Mouse (Mus musculus) kidney, embryonic 16.5 days (tissue): Measurements from ENCODE around the gene Cherp. TPM values are rescaled to one million over a fixed set of nuclear protein-coding genes. Genes with fewer than 3 reads are reported as not detected.

Experiments
- ATAC-seq: fragments of 200-750 bp; cut with Nextera tagmentation; 2 replicates; pipeline ENCODE4 v1.8.0; 2017; ENCODE audit warnings: moderate TSS enrichment; ENCODE audit not compliant: low FRiP score, low TSS enrichment
- H3K27ac ChIP-seq: fragments of 300-500 bp; sonication (generic); 2 replicates; pipeline ENCODE4 v1.5.1; 2014; ENCODE audit warnings: low read length
- H3K27me3 ChIP-seq: fragments of 300-500 bp; sonication (generic); 2 replicates; pipeline ENCODE4 v1.6.1; 2014; ENCODE audit warnings: low read length, control low read depth, mixed read lengths; ENCODE audit not compliant: insufficient read depth
- H3K36me3 ChIP-seq: fragments of 300-500 bp; sonication (generic); 2 replicates; pipeline ENCODE4 v1.6.1; 2014; ENCODE audit warnings: low read length, control low read depth, mixed read lengths; ENCODE audit not compliant: insufficient read depth
- H3K4me1 ChIP-seq: fragments of 300-500 bp; sonication (generic); 2 replicates; pipeline ENCODE4 v1.6.1; 2014; ENCODE audit warnings: low read length, control low read depth, mixed read lengths; ENCODE audit not compliant: insufficient read depth
- H3K4me2 ChIP-seq: fragments of 300-500 bp; sonication (generic); replicated peaks from 2 replicates; pipeline ENCODE4 v1.6.1; 2014; ENCODE audit warnings: low read depth, low read length
- H3K4me3 ChIP-seq: fragments of 300-500 bp; sonication (generic); 2 replicates; pipeline ENCODE4 v1.5.1; 2014; ENCODE audit warnings: mild to moderate bottlenecking, low read length
- H3K9ac ChIP-seq: fragments of 300-500 bp; sonication (generic); replicated peaks from 2 replicates; pipeline ENCODE4 v1.6.1; 2014; ENCODE audit warnings: low read length
- H3K9me3 ChIP-seq: fragments of 300-500 bp; sonication (generic); 2 replicates; pipeline ENCODE4 v1.6.1; 2016; ENCODE audit warnings: low read length, control low read depth
- whole genome bisulfite sequencing: fragments of 180-500 bp; shearing (Covaris S2); extraction: QIAGEN DNeasy Blood & Tissue Kit; methylation state at CpG from one replicate; pipeline ENCODE4 v1.1.7; 2014; 5-methylcytosine and 5-hydroxymethylcytosine counted together
- polyA plus RNA-seq: library from polyadenylated mRNA; unstranded; fragments of >200 nt; fragmentation: Nextera tagmentation; extraction: Ambion mirVana; gene quantifications from 2 replicates; pipeline ENCODE4 v1.2.1, GENCODE M21; 2015

Cherp gene
- polyA plus RNA-seq, 1 experiment from 2014 or later = 64.6 TPM

- H3K27me3 ChIP-seq = no peaks in the 10 kb centered on the region
- WGBS = 100% methylated on average over 2 of the region's 2 CpGs
- ATAC-seq = no peak
- peaks cover 60% of the 10 kb centered on the region for H3K36me3 ChIP-seq
- H3K9ac ChIP-seq = no peak overlapping the region
- peaks cover 6% of the 10 kb centered on the region for H3K9me3 ChIP-seq
- H3K27ac ChIP-seq = no peak overlapping the region
- H3K4me3 ChIP-seq = no peak overlapping the region
- no peak overlapping the region for H3K4me2 ChIP-seq
- H3K4me1 ChIP-seq = no peaks in the 10 kb centered on the region
These were observed 21.1 kb downstream of the Cherp start for GRCm38 (mm10) chr8:72453904-72454303.

GRCm38 (mm10) chr8:72451516-72451915 is 23.5 kb downstream of the Cherp start:
- H3K9me3 ChIP-seq = peaks cover 6% of the 10 kb centered on the region
- H3K4me1 ChIP-seq = no peaks in the 10 kb centered on the region
- ATAC-seq = no peak
- H3K4me2 ChIP-seq = no peak overlapping the region
- 74% methylated on average over 8 of the region's 8 CpGs for WGBS
- H3K9ac ChIP-seq = no peak overlapping the region
- H3K27ac ChIP-seq = no peak overlapping the region
- H3K36me3 ChIP-seq = peaks cover 58% of the 10 kb centered on the region
- no peaks in the 10 kb centered on the region for H3K27me3 ChIP-seq
- no peak overlapping the region for H3K4me3 ChIP-seq

GRCm38 (mm10) chr8:72445071-72445470 is 30.0 kb downstream of the Cherp start:
- Histone ChIP-seq H3K4me2 (no peak overlapping the region), H3K4me3 (no peak overlapping the region), H3K9ac (no peak overlapping the region), H3K9me3 (no peaks in the 10 kb centered on the region), H3K36me3 (peaks cover 21% of the 10 kb centered on the region), H3K27ac (no peak overlapping the region), H3K27me3 (no peaks in the 10 kb centered on the region), H3K4me1 (peaks cover 5% of the 10 kb centered on the region; the same call in 1 of the 2 replicates)
- ATAC-seq = no peak
- 86% methylated on average over 6 of the region's 6 CpGs for WGBS

GRCm38 (mm10) chr8:72443994-72444350 is 31.1 kb downstream of the Cherp start:
- Histone ChIP-seq H3K27ac (no peak overlapping the region), H3K4me3 (peak overlapping the region; percentile 52), H3K9me3 (no peaks in the 10 kb centered on the region), H3K9ac (peak overlapping the region; percentile 70), H3K4me1 (peaks cover 5% of the 10 kb centered on the region; the same call in 1 of the 2 replicates), H3K27me3 (no peaks in the 10 kb centered on the region), H3K36me3 (peaks cover 12% of the 10 kb centered on the region), H3K4me2 (peak overlapping the region; percentile 74)
- 41% methylated on average over 6 of the region's 6 CpGs for WGBS
- peak; percentile 55; the same call in 1 of the 2 replicates for ATAC-seq

GRCm38 (mm10) chr8:72443338-72443993 is 31.6 kb downstream of the Cherp start, which contains the start of the genes Calr3 and 1700030K09Rik:
Gene Calr3, minus strand, starts transcription at chr8:72443870.
Gene 1700030K09Rik, plus strand, starts transcription at chr8:72443880.
- Histone ChIP-seq H3K9me3 (no peaks in the 10 kb centered on the region), H3K27me3 (no peaks in the 10 kb centered on the region), H3K4me3 (peak within 1 kb of the TSS; percentile 52), H3K9ac (peak within 1 kb of the TSS; percentile 70), H3K36me3 (peaks cover 12% of the 10 kb centered on the region), H3K27ac (no peak within 1 kb of the TSS), H3K4me1 (peaks cover 5% of the 10 kb centered on the region; the same call in 1 of the 2 replicates), H3K4me2 (peak within 1 kb of the TSS; percentile 74)
- 5% methylated on average over 34 of the region's 34 CpGs for WGBS
- ATAC-seq = peak; percentile 99

- Histone ChIP-seq H3K27me3 (no peaks in the 10 kb centered on the region), H3K9me3 (no peaks in the 10 kb centered on the region), H3K4me2 (no peak overlapping the region), H3K4me1 (no peaks in the 10 kb centered on the region), H3K4me3 (no peak overlapping the region), H3K9ac (no peak overlapping the region), H3K27ac (no peak overlapping the region), H3K36me3 (no peaks in the 10 kb centered on the region)
- 77% methylated on average over 8 of the region's 8 CpGs for WGBS
- ATAC-seq = no peak
These were observed 36.6 kb downstream of the Cherp start for GRCm38 (mm10) chr8:72438248-72439015.

- Histone ChIP-seq H3K9me3 (no peaks in the 10 kb centered on the region), H3K4me2 (no peak overlapping the region), H3K4me1 (no peaks in the 10 kb centered on the region), H3K36me3 (no peaks in the 10 kb centered on the region), H3K27ac (no peak overlapping the region), H3K4me3 (no peak overlapping the region), H3K9ac (no peak overlapping the region), H3K27me3 (no peaks in the 10 kb centered on the region)
- no peak for ATAC-seq
- 13% methylated on average over 2 of the region's 2 CpGs for WGBS
These were observed 40.1 kb downstream of the Cherp start for GRCm38 (mm10) chr8:72434952-72435351.

GRCm38 (mm10) chr8:72429676-72430075 is 45.4 kb downstream of the Cherp start:
- H3K9me3 ChIP-seq = no peaks in the 10 kb centered on the region

GRCm38 (mm10) chr8:72422926-72423325 is 52.1 kb downstream of the Cherp start:
- peaks cover 29% of the 10 kb centered on the region for H3K4me1 ChIP-seq
- WGBS = 70% methylated on average over 1 of the region's 1 CpGs
- no peaks in the 10 kb centered on the region for H3K9me3 ChIP-seq
- no peak overlapping the region for H3K4me2 ChIP-seq
- no peak overlapping the region for H3K27ac ChIP-seq
- ATAC-seq = no peak
- H3K36me3 ChIP-seq = no peaks in the 10 kb centered on the region; the same call in 1 of the 2 replicates
- H3K9ac ChIP-seq = no peak overlapping the region
- no peaks in the 10 kb centered on the region for H3K27me3 ChIP-seq
- H3K4me3 ChIP-seq = no peak overlapping the region

More at GRCm38 (mm10) chr8:72429676-72430075, 45.4 kb downstream of the Cherp start:
- no peaks in the 10 kb centered on the region for H3K4me1 ChIP-seq
- WGBS = 58% methylated on average over 13 of the region's 13 CpGs
- no peak overlapping the region for H3K4me2 ChIP-seq
- no peak overlapping the region for H3K27ac ChIP-seq
- H3K4me3 ChIP-seq = no peak overlapping the region
- H3K36me3 ChIP-seq = no peaks in the 10 kb centered on the region
- no peak overlapping the region for H3K9ac ChIP-seq
- H3K27me3 ChIP-seq = no peaks in the 10 kb centered on the region
- no peak for ATAC-seq
